Mouse (Mus musculus) layer of hippocampus, postnatal 36 days (tissue): ENCODE measurements around the gene Tpi1. TPM values are rescaled to one million over a fixed set of nuclear protein-coding genes. Genes with fewer than 3 reads are reported as not detected.
"Not testable (repeated sequence)": the region's sequence is repeated elsewhere in the genome, so short reads cannot be mapped to it uniquely, and the experiment has no call there.

Source experiments
- DNase-seq, 2 experiments: peaks; one replicate each; pipeline ENCODE4 v3.0.0; 2022
- total RNA-seq, 2 experiments: library from RNA; stranded (reverse); gene quantifications; 2 replicates each; pipeline ENCODE4 v1.2.3; 2021

Gene Tpi1
- total RNA-seq, 2 experiments from 2014 or later, result 731 to 778 TPM

DNA sequence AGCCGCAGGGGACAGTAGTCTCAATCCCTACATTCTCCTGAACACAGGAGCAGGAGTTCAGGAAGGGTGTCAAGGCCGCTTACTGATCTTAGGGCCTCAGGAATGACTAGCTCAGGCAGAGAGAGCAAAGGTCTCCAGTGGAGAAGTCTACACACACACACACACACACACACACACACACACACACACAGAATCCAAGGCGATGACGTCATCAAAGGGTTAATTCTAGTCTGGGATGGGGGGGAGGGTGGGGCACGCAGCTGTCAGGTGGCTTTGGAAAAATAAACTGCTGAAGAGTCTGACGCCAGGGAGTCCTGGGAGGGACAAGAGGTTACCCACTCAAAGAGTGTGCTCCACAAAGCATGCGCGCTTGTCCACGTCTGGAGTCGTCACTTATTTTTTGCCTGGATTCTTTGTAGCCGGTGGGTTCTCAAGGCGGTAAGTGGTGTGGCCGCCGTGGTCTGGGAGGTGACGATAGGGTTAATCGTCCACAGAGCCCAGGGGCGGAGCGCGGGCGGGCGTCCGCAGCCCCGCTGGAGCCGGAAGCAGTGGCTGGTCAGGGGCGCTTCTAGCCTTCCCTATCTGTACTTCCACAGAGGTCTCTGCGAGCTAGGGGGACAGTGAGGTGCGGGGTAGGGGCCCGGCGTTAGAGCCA, 5.6 kb downstream of the Tpi1 start, which contains the start of gene Spsb2:
Spsb2 (plus strand) TSS at position 304 of the 655 bp plus-strand sequence.
- DNase-seq, result peak in 1 of 2 experiments; percentile 53

DNA sequence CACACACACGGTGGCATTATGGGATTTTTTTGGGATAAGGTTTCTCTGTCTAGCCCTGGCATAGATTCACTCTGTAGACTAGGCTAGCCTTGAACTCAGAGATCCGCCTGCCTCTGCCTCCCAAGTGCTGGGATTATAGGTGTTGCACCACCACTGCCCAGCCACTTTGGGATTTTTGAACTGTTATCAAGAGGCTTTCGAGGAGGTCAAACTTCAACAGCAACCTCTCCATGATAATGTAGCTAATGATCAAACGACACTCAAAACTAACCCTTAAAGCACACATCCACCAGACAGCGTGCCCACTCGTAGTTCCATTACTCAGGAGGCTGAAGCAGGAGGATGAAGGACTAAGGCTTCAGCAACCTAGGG, 6.1 kb downstream of the Tpi1 start:
- DNase-seq, result no peak

DNA sequence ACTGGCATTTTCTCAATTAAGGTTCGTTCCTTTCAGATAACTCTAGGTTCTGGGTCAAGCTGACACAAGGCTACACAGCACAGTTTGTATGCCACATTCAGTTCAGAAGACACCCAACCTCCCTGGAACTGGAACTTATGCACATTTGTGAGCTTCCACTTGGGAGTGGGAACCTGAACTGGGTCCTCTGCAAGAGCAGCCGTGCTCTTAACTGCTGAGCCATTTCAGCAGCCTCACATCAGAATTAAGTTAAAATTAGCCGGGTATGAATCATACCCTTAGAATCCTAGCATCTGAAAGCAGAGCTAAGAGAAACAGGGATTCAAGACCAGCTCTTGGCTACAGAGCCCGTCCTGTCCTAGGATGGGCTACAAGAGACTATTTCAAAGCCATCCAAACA, 6.7 kb downstream of the Tpi1 start:
- no peak for DNase-seq

DNA sequence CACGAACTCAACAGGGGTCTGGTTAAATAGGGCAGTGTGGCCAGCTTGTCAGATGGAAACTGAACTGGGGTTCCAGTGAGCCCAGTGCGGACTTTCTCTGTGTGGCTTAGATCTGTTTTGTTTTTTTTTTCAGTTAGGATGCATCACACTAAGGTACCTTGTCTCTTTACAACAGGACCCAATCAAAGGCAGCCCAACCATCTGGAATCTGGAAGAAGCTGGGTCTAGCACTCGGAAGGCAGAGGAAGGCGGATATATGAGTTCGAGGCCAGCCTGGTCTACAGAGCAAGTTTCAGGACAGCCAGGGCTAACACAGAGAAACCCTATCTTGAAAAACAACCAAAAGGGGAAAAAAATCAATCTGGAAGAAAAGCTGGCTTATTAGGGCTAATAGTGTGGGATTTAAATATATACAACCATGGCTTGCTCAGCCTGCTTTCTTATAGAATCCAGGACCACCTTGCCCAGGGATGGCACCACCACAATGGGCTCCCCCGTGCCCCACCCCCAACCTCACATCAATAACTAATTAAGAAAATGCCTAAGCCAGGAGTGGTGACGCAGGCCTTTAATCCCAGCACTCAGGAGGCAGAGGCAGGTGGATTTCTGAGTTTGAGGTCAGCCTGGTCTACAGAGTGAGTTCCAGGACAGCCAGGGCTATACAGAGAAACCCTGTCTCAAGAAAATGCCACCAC, 7.5 kb downstream of the Tpi1 start:
- no peak for DNase-seq

DNA sequence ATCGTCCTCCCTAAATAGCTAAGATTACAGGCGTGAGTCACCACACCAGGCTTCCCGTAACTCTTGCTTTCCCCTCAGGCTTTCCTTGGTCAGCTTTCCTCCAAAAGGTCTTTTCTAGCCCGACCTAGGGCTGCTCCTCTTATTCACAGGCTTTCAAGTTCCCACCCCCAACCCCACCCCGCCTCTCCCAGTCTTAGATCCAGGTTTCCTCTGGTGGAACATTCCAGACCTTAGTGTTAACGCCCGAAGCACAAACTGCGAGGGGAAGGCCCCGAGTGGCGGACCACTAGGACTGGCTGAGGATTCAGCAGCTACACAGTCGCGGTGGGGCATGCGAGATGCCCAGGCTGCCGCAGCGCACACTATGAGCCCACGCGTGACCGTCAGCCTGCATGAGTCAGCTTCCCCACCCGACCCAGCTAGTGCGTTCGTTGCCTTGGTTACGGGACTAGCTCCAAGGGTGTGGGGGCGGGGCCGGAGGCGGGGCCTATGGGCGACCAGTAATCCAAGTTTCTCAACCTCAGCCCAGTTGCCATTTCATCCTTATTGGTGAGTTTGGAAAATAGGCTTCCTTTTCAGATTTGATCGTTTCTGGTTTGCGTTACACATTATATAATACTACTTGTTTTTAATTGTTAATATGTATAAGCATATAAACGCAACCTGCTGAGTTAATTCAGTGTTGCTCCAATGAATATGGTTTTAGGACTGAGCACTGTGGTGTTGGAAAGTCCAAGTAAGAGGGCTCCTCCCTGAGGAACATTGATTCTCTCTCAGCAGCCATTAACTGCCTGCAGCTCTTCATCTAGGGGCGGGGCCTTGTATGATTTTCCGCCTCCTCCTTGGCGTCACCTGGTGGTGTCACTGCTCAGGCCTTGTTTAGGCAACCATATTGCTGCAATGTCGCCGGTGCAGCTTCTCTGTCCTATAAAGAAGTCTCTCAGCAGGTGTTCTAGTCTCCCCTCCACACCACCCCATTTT, 8.5 kb downstream of the Tpi1 start:
- DNase-seq, result peak; percentile 95

DNA sequence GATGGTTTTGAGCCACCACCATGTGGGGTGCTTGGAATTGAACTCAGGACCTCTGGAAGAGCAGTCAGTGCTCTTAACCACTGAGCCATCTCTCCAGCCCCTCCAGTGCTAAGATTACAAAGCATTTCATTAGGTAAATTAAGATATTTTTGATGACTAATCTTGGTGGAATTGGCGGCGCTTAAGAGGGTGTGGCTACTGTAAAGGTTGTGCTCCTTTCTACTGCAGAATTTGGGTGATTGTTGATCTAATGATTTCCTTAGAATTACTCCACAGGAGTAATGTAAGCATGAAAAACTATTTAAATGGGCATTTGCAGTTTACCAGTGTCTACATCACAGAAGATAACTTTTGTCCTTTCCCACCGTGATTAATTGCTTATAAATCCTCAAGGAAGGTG, 9.8 kb downstream of the Tpi1 start:
- no peak for DNase-seq

DNA sequence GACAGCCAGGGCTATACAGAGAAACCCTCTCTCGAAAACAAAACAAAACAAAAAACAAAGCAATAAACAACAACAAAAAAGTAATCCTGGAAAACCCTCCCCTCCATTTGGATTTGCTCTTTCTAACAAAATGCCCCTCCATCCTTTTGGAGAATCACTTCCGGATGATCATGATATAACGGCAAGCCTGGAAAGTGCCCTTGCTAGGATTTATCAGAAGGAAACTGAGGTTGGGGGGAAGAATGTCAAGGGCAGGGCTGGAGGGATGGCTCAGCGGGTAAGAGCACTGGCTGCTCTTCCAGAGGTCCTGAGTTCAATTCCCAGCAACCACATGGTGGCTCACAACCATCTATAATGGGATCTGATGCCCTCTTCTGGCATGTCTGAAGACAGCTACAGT, 10.4 kb downstream of the Tpi1 start:
- DNase-seq, result not testable (repeated sequence)

DNA sequence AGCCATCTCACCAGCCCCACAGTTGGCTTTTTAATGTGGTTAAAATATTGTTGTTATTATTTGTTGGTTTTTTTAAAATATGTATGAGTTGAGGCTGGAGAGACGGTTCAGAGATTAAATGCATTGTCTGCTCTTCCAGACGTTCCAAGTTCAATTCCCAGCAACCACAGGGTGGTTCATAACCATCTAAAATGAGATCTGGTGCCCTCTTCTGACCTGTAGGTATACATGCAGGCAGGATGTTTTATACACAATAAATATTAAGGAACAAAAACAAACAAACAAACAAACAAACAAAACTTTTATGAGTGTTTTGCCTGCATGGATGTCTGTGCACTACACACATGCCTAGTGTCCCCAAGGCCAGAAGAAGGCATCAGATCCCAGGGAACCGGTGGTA, 11.0 kb downstream of the Tpi1 start:
- no peak for DNase-seq

DNA sequence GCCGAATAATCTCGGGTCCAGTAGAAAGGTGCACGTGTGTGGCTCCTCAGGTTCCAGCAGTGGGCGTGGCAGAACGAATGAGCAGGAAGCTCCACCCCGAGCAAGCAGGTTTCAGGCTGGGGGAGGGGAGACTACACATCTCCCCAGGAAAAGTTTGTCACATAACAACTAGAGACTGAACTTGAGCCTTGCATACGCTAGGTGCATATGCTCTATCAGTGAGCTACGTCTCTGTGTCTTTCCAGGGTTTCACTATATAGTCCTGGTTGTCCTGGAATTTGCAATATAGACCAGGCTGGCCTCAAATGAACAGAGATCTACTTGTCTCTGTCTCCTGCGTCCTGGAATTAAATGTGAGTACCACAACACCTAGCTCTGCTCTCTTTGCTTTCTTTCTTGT, 11.7 kb downstream of the Tpi1 start:
- DNase-seq, result not testable (repeated sequence)

DNA sequence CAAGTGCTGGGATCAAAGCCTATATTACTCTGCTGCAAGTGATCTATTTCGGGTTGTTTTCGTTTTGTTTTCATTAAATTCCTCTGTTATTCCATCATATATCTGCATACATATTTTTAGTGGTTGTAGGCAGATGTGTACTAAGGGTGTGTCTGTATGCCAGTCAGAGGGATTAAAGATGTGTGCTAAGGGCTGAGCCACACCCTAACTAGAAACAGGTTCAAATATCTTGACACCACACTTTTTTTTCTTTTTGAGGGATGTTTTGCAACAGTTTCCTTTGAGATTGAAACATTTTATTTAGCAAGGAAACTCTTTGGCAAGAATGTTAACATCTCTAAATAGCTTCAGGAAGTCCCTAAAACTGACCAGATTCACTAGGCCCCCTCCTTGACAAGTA, 17.9 kb downstream of the Tpi1 start:
- DNase-seq, result no peak

DNA sequence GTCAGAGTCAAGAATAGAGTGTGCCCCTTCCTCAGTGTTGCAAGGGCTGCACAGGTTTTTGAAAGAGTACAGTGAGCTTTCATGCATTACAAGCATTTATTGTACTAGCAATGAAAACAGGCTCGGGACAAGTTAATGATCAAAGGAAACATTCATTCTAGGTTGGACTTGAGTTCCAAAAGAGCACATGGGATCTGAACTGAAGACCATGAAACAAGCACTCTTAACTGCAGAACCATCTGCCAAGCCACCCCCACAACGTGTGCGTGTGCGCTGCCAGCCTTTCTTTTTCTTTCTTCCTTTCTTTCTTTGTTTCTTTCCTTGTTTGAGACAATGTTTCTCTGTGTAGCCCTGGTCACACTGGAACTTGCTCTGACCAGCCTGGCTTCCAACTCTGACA, 18.3 kb downstream of the Tpi1 start:
- no peak for DNase-seq

DNA sequence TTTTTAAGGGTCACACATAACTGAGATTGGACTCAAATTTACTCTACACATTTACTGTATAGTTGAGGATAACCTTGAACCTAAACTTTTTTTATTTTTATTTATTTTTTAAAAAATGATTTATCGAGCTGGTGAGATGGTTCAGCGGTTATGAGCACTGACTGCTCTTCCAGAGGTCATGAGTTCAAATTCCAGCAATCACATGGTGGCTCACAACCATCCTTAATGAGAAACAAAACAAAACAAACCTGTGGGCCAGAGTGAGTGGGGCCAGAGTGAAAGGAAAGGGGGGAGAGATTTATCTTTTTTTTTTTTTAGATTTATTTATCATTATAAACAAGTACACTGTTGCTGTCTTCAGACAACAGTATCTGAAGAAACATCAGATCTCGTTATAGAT, 22.2 kb downstream of the Tpi1 start:
- no peak for DNase-seq

DNA sequence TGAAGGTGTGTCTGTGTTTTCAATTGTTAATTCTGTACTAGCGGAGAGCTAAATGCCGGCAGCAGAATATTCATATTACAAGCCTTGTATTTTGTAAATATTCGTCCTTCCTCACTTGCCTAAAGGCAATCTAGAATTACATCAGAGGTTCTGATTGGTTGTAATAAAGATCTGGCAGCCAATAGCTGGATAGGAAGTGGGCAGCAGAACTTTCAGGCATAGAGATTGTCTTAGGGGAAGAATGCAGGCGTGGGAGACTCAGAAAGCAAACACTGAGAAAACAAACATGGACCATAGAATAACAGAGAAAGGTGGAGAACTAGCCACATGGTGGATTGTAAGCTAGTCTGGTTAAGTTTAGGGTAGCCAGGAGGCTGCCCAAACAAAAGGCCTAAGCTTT, 24.0 kb downstream of the Tpi1 start:
- DNase-seq, result no peak

DNA sequence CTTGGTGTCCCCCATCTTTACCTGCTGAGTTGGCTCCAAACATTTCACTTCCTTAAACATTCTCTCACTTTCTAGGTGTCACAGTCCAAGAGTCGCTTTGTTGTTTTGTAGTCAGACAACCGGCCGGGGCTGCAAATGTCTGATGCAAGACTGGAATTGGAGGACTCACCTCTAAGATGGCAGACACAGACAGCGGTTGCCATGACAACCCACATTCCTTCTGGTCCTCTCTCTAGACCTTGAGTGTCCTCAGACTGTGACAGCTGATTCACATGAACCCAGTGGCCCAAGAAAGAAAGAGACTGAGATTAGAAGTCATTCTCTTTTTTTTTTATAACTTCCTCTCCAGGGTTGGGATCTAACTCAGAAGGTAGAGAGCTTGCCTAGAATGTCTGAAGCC, 24.6 kb downstream of the Tpi1 start:
- no peak for DNase-seq

DNA sequence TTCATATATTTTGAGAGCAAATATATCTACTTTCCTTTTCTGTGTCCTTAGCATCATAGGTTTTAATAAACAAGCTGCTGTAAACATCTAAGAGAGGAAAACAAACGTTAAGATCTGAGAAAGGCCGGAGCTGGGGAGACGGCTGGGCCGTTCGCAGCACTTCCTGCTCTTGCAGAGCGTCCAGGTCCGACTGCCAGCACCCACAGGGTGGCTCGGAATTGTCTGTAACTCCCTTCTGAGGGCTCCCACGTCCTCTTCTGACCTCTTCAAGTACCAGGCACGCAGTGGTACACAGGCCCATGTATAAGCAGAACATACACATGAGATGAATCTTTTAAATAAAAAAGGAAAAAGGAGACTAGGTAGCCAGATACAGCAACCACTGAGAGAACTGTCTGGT, 26.4 kb downstream of the Tpi1 start:
- no peak for DNase-seq

DNA sequence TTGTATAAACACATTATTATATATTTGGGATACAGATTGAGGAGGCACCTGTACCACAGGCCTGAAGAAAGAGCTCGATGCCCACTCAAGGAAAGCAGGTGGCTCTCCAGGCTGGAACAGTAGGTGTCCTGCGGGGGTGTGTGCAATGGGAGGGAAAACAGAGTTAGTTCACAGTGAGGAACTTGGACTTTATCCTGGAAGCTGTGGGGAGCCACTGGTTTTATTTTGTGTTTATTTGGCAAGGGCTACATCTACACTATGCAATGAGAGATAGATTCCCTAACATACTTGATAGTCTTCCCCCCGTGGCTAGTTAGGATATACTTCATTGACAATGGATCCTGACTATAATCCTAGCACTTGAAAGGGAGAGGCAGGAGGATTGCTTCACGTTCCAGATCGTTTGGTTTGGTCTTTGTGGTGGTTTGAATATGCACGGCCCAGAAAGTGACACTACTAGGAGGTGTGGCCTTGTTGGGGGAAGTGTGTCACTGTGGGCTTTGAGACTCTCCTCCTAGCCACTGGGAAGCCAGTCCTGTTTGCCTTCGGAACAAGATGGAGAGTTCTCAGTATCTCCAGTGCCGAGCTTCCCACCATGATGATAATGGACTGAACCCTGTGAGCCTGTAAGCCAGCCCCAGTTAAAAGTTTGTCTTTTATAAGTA, 27.2 kb downstream of the Tpi1 start:
- no peak for DNase-seq

DNA sequence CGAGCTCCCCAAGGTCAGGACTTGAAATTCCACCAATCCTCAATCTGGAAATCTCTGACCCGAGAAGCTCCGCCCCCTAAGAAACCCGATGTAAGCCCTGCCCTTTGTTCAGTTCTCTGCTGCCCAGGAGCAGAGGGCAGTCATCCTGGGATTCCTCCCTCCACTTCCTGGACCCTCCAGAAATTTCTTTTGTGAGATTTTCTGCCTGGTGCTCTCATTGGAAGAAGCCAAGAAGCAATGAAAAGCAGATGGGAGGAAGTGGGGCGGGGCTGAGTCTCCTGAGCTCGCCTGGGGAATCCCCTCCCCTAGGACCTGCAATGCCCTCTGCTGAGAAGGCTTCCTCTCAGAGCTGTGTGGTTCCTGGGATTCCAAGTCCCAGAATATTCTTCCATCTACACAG, 31.7 kb downstream of the Tpi1 start:
- DNase-seq, result no peak

DNA sequence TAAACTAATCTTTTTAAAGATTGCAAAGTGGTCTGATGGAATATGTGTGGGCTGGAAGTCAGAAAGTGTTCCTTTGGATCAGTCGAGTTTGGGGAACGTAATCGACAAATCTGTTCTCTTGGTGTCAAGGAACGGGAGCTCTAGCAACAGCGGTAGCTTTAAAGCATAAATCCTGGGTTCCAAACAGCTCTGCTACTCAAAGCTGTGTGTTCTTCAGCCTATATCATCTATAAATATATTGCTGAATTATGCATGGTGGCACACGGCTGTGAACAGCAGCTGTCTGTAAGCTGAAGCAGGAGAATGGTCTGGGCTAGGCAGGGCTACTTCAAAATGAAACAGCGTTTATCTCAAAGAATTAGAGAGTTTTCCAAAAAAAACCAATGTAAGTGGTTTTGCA, 33.2 kb downstream of the Tpi1 start:
- no peak for DNase-seq

DNA sequence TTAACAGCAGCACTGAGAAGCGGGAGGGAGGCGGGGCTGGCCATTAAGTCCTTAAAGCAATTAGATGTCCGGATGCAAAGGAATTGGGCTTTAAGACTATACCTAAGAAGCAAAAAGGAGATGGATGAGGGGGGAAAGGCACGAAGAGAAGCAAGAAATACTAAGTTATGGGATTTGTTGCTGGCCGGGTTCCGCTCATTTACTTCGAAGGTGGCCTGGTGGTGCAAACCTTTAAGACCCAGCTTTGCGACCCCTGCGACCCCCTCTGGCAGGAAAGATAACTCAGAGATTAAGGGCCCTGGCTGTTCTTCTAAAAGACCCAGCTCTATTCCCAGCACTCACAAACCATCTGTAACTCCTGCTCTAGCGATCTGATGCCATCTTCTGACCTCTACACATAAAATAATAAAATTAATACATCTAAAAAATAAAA, 34.1 kb downstream of the Tpi1 start:
- no peak for DNase-seq

DNA sequence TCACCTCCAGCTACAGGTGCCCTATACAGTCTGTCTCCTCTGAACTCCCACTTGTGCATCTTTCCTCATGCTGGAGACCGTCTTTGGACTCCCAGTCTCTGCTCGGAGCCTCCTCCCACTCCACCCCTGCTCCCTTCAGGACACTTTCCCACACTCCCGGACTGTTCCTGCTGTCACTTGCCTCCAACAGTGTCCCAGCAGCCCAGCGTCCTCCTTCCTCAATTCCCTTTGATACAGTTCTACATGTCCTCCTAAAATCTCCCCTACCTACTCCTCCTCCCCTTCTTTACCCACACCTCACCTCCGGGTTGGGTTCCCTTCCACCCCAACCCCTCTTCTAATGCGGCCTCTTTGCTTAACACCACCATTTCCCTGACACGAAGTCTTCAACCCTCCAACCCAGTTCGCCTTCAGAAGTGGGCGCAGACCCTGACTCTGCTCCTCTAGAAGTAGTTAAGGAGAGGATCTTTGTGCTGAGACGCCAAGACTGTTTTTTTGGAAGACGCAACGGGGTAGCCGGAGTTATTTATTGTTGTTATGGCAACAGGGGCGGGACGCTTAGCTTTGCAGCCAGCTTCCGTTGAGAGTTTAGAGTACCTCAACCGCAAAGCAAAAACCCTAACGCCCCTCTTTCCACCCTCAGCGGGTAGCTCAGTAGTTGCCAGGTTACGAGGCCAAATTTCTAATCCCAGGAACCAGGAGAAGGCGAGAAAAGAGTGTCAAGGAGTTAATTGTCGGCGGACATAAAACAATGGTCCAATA, 34.7 kb downstream of the Tpi1 start, which contains the start of gene Lrrc23:
Lrrc23 (minus strand) TSS at position 506 of the 762 bp plus-strand sequence.
- no peak for DNase-seq

DNA sequence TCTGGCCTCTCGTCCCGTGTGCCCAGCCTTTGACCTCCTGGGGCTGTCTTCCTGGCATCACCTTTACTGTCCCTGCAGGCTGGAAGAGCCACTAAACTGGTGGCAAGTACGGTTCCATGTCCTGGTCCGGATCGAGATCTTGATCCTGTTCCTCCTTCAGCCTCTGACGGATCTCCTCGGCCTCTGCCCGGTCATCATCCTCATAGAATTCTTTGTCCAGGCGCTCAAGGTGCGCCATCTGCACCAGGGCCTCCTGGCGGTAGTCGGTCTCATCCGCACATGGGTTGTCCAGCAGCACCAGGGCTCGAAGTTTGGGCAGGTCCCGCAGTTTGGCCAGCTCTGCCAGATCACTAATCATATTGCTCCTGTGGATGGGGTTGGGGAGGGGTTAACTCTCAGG, 43.6 kb downstream of the Tpi1 start:
- no peak for DNase-seq

DNA sequence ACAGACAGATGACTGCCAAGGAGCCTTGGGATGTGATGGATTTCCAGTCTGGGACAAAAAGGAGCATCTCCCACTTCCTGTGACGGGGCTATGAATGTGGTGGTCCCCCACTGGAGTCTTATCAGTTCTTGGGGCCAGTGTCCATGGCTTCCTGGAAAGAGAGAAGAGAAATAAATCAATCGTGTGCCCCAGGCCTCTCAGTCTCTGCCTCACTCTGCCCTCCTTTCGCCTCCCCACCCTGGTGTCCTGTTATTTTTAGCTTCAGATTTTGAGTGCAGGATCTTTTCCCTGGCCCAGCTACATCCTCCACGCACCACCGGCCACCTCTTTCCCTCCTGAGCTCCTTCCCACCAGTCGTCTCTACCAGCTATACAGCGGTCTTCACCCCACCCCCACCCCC, 44.1 kb downstream of the Tpi1 start:
- DNase-seq, result no peak
